Mouse (Mus musculus): Measurements from ENCODE around the gene Adgrb2.

Gene Adgrb2

DNA sequence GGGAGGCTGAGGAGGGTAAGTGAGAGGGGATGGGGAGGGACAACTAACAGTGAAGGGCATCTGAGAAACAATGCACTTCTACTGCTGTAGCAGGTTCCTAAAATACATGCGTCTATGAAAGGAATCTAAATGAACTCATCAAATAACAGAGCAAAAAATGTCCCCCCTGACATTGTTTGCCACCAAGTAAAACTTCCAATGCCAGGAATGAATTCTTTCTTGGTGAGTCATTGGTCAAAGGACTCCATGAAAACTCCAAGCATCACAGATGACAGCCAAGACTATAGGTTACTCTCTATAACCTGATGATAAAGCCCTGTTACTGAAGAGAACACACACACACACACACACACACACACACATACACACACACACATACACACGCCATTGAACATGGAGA lies 46.5 kb downstream of the Adgrb2 start:
- no peak for DNase-seq (ENCODE audit: low read depth, low spot score)

DNA sequence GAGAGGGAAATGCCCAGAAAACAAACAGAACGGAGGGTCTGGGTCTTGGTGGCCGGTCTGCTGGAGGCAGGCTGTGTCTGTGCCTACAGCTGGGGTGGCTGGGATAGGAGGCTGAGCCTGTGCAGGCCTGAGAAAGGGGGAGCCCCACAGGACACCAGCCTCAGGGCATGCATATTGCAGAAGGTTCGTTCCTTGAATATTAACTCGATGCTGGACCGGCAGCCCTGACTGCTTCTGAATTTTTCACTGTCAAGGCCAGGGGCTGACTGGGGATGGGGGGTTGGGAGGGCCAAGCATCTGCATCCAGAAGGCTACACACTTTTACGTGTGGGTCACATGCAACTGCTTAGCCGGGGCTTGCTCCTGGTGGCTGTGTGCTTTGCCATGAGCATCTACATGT lies 48.8 kb downstream of the Adgrb2 start:
- no peak for DNase-seq (ENCODE audit: low read depth, low spot score)

DNA sequence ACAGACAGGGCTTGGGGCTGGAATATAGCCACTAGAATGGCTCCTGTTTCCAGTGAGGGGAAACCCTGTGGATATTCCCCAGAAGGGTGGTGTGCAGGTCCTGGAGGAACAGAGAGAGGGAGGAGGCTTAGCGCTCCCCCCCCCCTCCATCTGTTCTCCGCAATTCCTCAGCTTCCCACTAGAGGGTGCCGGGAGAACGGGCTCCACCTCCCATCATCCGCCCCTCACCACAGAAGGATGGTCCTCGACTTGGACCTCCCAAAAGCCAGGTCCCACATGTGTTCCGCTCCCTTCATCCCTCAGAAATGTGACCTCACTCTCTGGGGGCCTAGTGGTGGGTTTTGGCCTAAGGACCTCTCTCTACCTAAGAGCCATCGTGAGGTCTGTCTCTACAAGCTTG lies 51.4 kb downstream of the Adgrb2 start:
- DNase-seq (ENCODE audit: low read depth, low spot score): no peak

DNA sequence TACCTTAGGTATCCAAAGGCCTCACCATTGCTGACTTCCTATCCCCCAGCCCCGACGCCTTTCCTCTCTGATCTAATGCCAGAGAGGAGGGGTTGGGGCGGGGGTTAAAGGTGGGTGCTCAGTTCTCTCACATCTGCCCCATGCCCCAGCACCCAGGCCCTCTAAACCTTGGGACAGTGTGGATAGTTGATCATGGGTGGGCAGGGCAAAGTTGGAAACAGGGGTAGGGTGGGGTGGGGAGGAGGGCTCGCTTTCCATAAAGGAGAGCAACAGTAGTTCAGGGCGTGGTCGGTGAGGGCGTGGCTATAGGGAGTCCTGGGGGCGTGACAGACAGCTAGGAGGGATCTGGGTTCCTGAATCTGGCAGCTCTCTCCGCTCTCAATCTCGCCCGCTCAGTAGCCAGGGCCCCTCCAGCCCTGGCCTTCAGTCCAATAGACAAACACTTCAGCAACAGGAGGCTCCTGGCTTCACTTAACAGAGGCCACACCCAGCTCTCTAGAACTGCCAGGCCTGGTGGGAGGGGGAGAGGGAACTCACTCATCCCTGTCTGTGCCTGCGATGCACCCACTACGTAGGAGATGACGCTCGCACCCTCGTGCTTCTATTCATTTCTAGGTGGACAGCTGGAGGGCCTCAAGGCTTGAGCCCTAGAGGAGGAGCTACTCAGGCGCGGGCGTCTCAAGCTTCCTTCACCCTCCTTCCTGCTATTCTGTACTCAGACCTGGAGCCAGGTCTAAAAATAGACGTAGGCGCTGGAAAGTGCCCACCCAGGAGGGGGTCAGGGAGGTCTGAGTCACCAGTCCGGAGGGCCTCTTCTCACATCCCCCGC lies 52.1 kb downstream of the Adgrb2 start:
- no peak for DNase-seq (ENCODE audit: low read depth, low spot score)

DNA sequence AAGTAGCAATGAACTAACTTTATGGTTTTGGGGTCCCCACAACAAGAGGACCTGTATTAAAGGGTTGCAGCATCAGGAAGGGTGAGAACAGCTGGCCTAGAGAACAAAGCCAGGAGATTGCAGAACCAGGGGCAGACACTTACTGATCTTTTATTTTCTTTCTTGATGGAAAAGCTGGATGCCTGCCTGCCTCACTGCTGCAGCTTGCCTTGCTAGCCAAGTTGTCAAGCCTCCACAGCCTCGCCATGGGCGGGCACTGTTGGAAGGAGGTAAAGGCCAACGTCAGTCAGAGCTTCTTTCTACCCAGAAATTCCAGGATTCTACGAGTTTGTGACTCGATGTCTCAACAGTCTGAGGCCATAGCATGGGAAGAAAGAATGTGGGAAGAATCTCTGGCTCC lies 54.7 kb downstream of the Adgrb2 start:
- no peak for DNase-seq (ENCODE audit: low read depth, low spot score)

DNA sequence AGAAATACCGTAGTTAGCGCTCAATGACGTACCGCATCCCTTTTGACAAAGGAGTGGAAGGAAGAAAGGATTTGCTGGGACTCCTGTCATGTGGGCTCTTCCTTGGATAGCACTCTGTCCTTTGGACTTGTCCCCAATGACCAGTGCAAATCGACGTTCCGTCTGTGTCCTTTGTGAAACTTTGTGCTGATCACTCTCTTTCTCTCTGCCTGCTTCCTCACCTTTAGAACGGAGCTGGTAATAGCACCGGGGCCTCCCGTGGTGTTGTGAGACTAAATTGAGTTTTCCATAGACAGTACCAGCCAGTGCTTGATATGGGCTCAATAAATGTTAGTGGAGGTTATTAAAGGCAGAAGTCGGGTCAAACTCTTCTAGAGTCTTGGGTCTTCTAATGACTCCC lies 56.4 kb downstream of the Adgrb2 start:
- no peak for DNase-seq (ENCODE audit: low read depth, low spot score)

DNA sequence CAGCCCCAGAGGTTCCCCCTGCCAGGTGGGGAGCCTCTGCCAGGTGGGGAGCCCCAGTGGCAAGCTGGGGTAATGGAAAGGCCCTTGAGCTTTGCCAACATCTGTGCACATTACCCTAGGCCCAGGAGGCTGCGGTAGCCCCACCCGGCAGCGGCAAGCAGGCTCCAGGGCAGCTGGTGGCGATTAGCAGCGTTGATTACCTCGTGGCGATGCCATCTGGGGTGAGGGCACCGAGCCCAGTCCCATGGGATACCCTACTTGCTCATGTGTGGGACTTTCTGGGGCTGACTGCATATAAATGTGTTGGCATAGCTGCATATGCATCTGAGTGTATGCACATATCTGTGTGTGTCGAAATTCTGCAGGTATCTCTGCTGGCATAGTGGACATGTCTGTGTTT lies 59.5 kb downstream of the Adgrb2 start:
- no peak for DNase-seq (ENCODE audit: low read depth, low spot score)

DNA sequence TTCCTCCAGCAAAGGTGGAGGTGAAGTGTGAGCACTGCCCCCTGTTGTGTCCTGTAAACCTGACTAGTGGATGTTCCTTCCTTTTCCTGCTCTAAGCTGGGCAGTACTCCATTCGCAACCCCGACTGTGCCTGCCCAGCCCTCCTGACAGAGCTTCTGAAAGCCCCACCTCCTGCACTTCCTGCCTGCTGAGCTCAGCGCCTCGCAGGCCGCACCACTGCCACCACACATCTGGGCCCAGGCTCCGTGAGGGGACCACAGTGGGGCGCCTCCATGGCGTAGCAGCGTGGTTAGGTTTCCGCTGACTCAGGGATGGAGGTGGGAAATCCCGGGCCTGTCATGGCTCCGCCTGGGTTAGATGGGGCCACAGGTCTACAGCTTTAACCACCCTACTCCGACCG lies 60.9 kb downstream of the Adgrb2 start:
- DNase-seq (ENCODE audit: low read depth, low spot score): no peak

DNA sequence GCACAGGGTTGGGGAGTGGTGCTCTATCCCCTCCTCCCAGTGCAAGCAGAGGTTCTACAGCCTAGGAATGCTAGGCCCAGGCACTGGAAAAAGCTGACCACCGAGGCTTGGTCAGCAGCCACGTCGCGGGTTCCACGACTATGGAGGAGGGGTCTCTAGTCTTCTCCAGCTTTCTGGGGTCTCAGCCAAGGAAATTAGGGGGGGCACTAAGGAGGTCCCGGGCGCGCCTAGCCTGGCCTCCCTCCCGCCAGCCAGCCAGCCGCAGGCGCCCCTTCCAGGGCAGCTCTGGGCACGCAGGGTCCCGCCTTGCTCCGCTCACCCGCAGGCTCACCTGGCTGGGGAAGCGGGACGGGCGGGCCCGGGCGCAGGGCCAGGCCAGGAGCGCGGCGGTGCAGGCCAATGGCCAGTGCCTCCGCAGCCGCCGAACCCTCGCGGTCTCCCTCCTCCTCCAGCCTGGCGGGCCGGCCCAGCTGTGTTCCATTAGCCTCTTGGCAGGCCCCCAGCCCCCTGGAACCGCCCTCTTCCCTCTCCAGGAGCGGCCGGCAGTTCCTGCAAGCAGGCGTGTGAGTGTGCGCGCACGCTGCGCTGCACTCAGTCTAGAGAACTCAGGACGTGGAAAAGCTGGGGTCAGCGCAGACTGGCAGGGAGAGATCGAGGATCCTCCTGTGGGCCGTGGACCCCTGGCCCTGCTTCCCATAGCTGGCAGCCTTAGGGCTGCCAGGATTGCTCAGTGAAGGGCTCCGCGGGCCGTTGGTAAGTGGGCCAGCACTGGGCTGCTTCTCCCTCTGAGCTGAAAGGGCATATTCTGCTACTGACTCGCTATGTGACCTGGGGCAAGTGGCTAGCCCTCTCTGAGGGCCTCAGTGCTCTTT lies 62.9 kb downstream of the Adgrb2 start, which contains the start of gene Col16a1:
Gene Col16a1 (plus strand): TSS at position 510 of the 872 bp plus-strand sequence.
- DNase-seq (ENCODE audit: low read depth, low spot score): peak; percentile 76

DNA sequence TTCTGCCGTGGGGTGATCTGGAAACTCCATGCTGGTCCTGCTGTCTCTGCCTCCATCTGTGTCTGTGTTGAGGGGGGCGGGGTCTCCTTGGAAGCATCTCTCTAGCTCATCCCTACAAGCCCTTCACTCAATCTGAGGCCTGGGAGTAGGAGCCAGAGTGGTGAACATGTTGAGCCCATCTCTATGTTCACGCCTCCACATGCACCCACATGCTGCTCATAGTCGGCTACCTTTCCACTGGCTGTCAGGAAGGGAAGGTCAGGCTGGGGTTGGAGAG lies 63.5 kb downstream of the Adgrb2 start:
- no peak for DNase-seq (ENCODE audit: low read depth, low spot score)

DNA sequence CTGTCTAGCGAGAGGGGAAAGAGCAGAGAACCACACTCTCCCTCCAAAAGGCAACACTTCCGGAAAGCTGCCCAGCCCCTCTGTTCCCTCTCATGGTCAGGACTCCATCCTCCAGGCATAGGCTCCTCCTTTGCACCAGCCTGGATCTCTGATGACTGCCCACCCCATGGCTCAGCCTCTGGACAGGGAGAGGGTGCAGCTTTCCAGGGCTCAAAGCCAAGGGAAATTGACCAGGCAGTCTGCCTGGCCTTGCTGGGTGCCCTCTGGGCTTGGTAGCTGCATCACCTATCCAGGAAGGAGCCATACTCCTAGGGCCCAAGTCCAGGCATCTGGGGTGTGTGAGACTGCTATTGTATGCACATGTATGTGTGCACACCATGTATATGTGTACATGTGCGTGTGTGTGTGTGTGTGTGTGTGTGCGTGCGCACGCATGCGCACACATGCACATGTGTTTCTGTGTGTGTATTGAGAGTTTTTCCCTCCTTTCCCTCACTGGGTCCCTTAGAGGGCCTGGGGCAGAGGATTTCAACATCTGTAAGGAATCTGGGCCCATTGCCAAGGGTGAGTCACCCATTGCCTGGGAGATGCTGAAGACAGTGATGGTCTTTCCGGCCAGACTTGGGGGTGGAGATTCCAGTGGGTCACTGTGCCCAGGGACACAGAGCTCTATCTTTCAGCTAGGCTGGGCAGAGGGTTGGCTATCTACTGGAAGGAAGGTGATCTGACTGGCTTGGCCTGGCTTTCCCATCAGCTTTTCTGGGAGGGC lies 65.6 kb downstream of the Adgrb2 start:
- DNase-seq (ENCODE audit: low read depth, low spot score): no peak

DNA sequence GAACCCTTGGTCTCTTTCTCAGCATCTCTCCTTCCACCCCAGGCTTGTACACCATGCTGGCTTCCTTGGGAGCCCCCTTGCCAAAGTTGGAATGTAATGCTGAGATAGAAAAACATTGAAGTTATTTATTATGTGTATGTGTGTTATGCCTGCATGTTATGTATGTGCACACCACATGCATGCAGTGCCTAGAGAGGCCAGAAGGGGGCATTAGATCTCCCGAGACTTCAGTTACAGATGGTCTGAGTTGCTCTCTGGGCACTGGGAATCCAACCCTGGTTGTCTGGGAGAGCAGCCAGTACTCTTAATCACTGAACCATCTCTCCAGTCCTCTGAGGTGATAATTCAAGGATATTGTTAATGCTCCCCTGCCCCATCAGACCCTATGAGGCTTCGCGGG lies 67.6 kb downstream of the Adgrb2 start:
- DNase-seq (ENCODE audit: low read depth, low spot score): no peak

DNA sequence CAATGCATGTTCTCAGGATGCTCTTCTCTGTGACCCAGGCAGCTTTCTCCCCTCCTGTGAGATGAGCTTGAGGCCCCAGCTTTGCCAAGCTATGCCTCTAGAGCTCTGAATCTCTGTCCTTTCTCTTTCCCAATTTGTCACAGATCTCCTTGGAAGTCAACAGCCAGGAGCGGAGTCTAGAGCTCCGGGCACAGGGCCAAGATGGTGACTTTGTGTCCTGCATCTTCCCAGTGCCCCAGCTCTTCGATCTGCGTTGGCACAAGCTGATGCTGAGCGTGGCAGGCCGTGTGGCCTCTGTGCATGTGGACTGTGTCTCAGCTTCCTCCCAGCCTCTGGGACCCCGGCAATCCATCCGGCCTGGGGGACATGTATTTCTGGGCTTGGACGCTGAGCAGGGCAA lies 68.4 kb downstream of the Adgrb2 start:
- DNase-seq (ENCODE audit: low read depth, low spot score): no peak

DNA sequence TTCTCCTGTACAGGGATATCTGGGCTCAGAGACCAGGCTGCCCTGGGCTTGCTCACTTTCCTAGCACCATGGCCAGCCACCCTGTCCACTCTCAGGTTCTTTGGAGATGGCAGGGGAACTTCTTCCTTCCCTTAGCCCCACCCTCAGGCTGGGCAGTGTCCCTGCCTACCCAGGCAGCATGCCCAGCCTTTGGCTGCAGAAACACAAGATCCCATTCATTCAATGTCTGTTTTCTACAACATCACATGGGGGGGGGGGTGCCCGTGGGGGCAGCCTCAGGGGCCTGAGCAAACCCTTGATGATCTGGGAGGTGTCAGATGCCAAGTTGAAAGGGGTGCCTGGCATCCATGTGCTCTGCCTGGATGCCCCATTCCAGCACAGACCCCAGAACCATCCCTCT lies 70.1 kb downstream of the Adgrb2 start:
- no peak for DNase-seq (ENCODE audit: low read depth, low spot score)

DNA sequence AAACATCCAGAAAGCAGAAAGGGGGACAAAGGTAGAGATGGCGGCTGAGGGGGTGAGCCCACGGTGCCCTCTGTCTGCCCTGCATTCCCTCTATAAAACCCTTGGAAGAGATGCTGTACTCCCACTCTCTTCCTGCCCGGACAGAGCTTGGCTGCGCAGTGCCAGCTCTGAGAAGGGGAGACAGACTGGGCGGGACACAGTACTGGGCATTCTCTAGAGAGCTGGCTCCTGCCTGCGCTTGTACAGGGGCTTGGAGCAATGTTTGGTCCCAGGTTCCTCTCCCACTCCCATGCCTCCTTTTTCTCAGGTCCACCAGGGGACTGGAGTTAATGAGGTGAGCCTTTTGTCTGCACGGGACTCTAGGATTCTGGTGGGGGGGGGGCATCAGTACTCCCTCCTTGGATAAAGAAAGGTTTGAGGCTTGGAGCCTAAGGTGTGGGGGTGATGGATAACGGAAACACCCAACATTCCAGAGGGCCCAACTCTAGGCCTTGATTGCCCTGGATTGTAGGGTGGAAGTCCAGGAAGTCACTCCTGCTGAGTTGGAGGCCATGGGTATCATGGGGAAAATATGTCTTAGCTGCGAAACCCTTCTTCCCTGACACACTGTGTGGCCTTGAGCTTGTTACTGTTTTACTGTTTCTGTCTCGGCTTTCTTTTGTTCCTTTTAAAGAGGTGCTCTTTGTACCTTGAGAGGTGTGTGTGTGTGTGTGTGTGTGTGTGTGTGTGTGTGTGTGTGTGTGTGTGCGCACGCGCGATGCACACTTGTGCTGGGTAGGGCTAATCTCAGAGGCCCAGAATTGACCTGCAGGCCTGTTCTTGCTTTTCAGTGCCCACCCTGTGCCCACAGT lies 70.7 kb downstream of the Adgrb2 start:
- DNase-seq (ENCODE audit: low read depth, low spot score): no peak

DNA sequence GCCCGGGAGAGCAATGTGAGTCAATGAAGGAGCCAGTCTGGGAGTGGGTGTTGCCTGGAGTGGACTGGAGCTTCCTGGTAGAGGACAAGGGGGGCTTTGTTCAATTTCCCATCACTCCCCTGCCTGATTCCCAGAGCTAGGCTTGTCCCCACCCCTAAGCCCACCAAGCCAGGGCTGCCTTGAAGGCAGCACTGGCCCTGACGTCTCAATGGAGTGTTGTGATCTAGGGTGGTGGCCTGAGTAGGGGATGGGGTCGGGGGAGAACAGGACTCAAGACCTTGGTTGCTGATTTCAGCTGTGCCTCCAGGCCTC lies 71.3 kb downstream of the Adgrb2 start:
- no peak for DNase-seq (ENCODE audit: low read depth, low spot score)

DNA sequence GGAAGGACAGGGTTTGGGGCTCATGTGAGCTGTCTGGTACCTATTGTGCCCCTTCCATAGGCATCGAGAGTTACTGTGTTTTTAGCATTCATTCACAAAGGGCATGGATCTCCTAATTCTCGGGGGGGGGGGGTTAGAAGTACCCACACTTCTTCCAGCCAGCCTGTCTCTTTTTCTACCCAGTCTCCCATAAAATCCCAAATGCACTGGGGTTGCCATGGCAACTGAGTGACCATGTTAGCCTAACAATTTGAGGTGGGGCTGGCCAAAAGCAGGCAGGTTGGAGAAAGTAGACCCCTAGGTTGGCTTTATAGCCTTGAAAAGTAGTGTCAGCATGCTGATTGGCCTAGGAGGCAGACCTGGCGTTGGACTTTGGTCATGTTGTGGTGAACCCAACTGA lies 71.8 kb downstream of the Adgrb2 start:
- DNase-seq (ENCODE audit: low read depth, low spot score): no peak

DNA sequence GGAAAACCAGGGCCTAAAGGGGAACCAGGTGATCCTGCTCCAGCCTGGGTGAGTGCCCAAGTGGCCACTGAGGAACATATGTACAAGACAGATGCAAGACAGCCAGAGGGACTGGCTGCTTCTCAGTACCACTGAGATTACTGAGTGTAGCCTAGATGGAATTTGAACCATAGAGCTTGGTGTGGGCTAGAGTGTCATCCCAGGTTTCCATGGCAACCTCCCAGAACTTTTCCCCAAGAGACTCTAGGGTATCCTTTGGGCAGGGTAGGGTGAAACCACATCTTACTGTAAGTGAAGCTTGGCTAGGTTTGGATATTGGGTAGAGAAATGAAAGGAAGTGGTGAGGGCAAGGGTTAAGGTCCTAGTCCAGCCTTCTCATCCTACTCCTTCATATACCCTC lies 76.3 kb downstream of the Adgrb2 start:
- DNase-seq (ENCODE audit: low read depth, low spot score): no peak

DNA sequence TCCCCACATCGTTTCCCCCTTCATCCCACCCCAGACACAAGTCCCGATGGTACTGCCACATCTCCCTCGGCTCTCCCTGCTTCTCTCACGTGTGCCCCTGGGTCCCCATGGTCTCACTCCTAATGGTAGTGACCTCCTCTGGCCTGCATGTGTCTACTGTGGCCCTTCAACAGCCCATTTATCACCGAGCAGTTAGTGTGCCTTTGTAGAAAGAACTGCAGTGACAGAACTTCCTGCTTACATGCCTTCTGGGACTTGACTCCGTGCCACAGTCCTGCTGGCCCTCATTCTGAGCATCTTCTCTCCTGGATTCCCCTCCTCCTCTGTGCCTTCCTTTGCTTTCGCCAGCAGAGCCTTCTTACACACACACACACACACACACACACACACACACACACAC lies 78.5 kb downstream of the Adgrb2 start:
- DNase-seq (ENCODE audit: low read depth, low spot score): no peak

DNA sequence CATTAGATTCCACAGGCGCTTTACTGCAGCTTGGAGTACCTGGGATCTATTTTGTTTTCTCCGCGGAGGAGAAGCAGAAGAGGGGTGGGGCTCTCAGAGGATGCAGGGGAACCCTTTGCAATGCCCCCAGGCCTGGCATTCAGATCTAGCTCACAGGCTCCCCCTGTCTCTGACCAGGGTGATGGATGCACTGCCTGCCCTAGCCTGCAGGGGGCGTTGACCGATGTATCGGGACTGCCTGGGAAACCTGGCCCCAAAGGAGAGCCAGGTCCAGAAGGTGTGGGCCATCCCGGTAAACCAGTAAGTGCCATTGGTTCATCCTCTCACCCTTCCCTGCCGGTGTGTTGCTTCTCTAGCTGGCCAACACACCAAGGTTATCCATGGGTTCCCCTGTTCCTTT lies 82.1 kb downstream of the Adgrb2 start:
- DNase-seq (ENCODE audit: low read depth, low spot score): peak; percentile 36

DNA sequence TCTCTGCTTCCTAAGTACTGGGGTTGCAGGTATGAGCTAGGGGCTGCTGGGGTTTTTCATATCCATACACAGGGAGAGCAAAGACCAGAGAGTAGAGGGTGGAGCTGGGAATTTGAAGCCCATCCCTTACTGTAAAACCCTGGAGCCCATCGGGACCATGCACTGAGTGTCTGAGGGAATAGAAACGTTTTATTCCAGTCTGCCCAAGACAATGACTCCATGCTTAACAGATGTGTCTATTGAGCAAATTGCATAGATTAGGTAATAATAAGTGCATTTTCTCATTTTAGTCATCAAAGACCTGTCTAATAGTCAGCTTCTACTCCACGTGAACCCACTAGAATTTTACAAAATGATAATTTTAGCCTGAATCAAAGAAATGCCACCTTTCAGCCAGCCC lies 85.9 kb downstream of the Adgrb2 start:
- DNase-seq (ENCODE audit: low read depth, low spot score): no peak

DNA sequence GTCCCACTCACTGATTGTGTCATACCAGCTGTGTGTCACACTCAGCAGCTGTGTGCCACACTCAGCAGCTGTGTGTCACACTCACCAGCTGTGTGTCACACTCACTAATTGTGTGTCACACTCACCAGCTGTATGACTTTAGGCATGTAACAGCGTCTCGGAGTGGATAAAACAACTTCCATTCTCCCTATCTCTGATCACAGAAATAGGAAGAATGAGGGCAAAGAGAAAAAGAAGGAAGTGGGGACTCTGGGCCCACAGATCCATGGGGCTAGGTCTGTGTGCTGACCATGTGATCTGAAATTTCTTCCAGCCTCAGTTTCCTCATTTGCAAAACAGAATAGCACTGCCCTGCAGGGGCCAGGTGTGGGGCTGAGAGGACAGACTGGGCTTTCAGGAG lies 87.1 kb downstream of the Adgrb2 start:
- DNase-seq (ENCODE audit: low read depth, low spot score): no peak

Data from mesoderm, embryonic 11.5 days (tissue).